Mouse (Mus musculus): ENCODE data around the gene Gm20388. TPM values are rescaled to one million over a fixed set of nuclear protein-coding genes. Genes with fewer than 3 reads are reported as not detected.

Gm20388 gene
- polyA plus RNA-seq, 1 experiment from 2014 or later, result not detected

DNA sequence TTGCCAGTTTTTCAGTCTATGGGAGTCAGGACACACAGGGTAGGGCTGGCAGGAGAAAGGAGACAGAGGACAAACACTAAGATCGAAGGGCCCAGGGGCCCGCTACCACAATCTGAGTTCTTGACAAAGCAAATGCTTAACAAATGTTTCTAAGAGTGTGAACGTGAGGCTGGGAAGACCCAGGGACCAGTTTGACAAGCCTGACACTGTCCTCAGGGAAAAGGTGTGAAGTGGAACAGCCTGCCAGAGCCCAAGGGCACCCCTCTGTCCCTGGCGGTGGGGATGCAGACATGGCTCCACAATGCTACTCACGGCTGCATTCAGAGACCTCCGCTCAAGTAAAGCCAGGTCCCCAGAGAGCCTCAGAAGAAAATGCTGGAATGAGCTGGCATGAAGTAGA is 4195.2 kb downstream of the Gm20388 start:
- Histone ChIP-seq H3K27ac (replicated peaks) (peak overlapping the region; percentile 54), H3K36me3 (no peaks in the 10 kb centered on the region), H3K27me3 (replicated peaks) (peaks cover 32% of the 10 kb centered on the region), H3K9ac (no peak overlapping the region), H3K4me3 (no peak overlapping the region), H3K4me2 (no peak overlapping the region), H3K4me1 (peaks cover 22% of the 10 kb centered on the region), H3K9me3 (no peaks in the 10 kb centered on the region)
- WGBS, result 38% methylated on average over 6 of the region's 6 CpGs
- ATAC-seq (ENCODE audit: extremely low read depth, insufficient number of reproducible peaks, low FRiP score, low TSS enrichment), result 0 out of 2 replicates have a peak, but pooled peaks have one; percentile 56

DNA sequence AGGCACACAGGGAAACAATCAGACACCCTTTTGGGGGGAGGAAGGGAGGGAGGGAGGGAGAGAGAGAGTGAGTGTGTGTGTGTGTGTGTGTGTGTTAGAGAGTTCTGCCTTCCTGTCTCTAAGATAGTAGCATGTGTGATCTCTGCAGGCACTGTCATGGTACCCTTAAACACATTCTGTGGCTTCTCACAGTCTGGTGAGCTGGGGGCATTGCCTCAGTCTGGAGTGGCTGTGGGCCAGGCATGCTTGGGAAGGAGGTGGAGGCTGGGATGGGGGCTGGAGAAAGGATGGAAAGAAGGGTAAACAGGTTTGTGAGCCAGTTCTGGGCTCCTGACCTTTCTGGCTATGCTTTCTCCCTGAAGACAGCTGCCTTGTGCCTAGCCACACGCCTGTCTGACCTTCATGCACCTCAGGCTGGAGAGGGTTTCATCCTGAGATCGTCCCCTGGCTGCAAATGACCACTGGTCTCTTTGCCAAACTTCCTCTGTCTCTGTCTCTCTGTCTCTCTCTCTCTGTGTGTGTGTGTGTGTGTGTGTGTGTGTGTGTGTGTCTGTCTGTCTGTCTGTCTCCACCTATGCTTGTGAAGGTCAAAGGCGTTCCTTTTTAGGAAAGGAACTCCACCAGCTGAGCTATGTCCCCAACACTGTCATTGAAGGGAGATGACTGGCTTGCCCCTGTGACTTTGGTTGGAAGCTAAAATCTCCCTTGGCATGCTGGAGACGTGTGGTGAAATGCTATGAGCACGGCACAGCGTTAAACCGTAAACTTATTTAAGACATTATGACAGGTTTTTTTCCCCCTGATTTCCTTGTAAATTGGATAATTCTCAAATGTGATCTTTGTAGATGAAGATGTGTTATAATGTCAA is 4195.9 kb downstream of the Gm20388 start:
- Histone ChIP-seq H3K4me2 (no peak overlapping the region), H3K27ac (replicated peaks) (peak overlapping the region; percentile 54), H3K36me3 (no peaks in the 10 kb centered on the region), H3K4me1 (peaks cover 22% of the 10 kb centered on the region), H3K4me3 (no peak overlapping the region), H3K9ac (no peak overlapping the region), H3K27me3 (replicated peaks) (peaks cover 25% of the 10 kb centered on the region), H3K9me3 (no peaks in the 10 kb centered on the region)
- no peak for ATAC-seq (ENCODE audit: extremely low read depth, insufficient number of reproducible peaks, low FRiP score, low TSS enrichment)
- 59% methylated on average over 7 of the region's 7 CpGs for WGBS

DNA sequence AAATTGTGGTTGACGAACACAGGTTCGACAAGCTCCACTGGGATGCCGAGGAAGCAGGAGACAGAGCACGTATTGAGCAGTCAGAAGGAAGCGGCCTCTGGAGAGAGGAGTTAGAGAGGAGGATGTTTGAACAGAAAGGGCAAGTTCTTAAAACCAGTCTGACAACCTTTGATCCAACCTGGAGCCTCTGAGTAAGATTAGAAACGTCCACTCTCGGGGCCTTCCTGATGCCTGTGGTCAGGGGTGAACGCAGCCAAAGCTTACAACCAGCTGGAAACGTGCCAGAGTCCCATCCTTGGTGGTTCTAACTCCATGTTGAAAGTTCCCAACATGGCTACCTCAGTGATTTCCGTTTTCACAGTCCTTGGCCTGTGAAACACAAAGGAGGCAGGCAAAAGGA is 4202.5 kb downstream of the Gm20388 start:
- H3K4me3 ChIP-seq, result no peak overlapping the region
- no peaks in the 10 kb centered on the region for H3K36me3 ChIP-seq
- no peak for ATAC-seq (ENCODE audit: extremely low read depth, insufficient number of reproducible peaks, low FRiP score, low TSS enrichment)
- H3K27ac ChIP-seq (replicated peaks), result no peak overlapping the region
- H3K27me3 ChIP-seq (replicated peaks), result peaks cover 12% of the 10 kb centered on the region; the same call in 1 of the 2 replicates
- H3K4me1 ChIP-seq, result 0 out of 2 replicates have a peak, but pooled peaks cover 6% of the 10 kb centered on the region
- whole genome bisulfite sequencing, result 65% methylated on average over 10 of the region's 10 CpGs
- no peak overlapping the region for H3K9ac ChIP-seq
- peaks cover 18% of the 10 kb centered on the region for H3K9me3 ChIP-seq
- H3K4me2 ChIP-seq, result no peak overlapping the region

DNA sequence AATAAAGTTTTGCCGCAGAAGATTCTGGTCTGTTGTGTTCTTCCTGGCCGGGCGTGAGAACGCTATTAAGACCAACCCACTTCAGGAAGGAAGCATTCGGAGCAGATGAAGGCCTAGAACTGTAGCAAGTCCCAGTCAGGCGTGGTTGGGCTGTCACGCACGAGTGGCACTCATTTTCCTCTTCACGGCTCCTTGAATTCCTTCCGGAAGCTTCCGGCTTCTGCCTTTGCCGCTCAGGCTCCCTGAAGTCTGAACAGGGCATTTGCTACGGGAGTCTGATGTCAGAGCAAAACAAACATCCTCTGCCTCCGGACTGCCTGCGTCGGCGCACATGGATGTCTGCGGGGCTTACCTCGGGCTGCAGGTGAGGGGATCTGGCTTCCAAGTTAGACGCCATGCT is 4214.6 kb downstream of the Gm20388 start:
- 93% methylated on average over 20 of the region's 20 CpGs for WGBS
- H3K27ac ChIP-seq (replicated peaks), result no peak overlapping the region
- no peaks in the 10 kb centered on the region for H3K36me3 ChIP-seq

DNA sequence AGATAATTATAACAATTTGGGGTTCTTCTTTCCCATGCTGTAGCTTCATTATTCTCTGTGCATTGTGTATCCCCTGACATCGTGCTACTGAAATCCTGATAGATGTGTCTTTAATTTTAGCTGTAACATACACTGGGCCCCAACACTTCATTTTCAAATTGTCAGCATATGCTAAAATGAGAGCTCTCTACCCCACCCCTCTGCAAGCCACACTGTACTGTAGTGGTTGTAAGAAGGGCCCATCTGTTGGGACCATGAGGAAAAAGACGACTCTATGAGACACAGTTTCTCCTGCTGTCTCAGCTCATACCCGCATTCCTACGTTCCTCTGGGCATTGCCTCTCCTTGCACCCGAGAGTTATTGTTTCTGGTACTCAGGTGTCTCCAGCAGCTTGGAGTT is 4226.6 kb downstream of the Gm20388 start:
- Histone ChIP-seq H3K27me3 (replicated peaks) (no peaks in the 10 kb centered on the region), H3K4me3 (no peak overlapping the region), H3K36me3 (no peaks in the 10 kb centered on the region), H3K27ac (replicated peaks) (no peak overlapping the region), H3K9me3 (no peaks in the 10 kb centered on the region), H3K9ac (no peak overlapping the region), H3K4me1 (peaks cover 41% of the 10 kb centered on the region), H3K4me2 (no peak overlapping the region)
- WGBS, result 64% methylated on average over 5 of the region's 5 CpGs
- no peak for ATAC-seq (ENCODE audit: extremely low read depth, insufficient number of reproducible peaks, low FRiP score, low TSS enrichment)

More for the DNA sequence above, 4214.6 kb downstream of the Gm20388 start:
- no peak overlapping the region for H3K9ac ChIP-seq
- no peaks in the 10 kb centered on the region for H3K4me1 ChIP-seq
- ATAC-seq (ENCODE audit: extremely low read depth, insufficient number of reproducible peaks, low FRiP score, low TSS enrichment), result no peak
- peaks cover 4% of the 10 kb centered on the region; the same call in 1 of the 2 replicates for H3K9me3 ChIP-seq
- no peaks in the 10 kb centered on the region for H3K27me3 ChIP-seq (replicated peaks)
- H3K4me2 ChIP-seq, result no peak overlapping the region
- H3K4me3 ChIP-seq, result no peak overlapping the region

DNA sequence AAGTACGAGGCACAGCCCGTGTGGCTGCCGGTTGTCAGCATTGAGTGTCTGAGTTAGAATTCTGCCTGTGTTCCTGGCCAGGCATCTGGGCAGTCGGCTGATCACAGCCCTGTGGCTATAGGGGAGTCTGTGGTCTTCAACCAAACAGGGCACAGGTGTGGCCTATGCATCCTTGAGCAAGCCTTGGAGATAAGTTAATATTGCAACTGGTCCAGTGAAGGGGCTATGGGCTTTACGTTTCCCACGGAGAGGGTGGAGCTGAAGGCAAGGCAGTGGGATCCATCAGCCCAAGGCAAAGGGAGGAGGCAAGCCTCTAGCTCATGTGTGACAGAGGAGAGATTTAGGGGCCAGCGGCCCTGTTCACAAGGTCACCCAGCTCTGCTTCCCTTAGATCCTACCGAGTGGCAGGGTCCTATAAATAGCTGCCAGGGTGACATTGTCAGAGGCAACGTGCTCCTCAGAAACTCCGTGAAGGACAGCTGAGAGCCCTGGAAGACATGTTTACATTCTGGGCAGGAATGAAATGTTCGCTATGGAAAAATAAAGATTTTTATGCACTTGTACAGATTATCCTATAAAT is 4229.7 kb downstream of the Gm20388 start:
- Histone ChIP-seq H3K27me3 (replicated peaks) (no peaks in the 10 kb centered on the region), H3K9me3 (no peaks in the 10 kb centered on the region), H3K4me1 (peaks cover 43% of the 10 kb centered on the region), H3K4me3 (no peak overlapping the region), H3K27ac (replicated peaks) (no peak overlapping the region), H3K36me3 (no peaks in the 10 kb centered on the region), H3K9ac (no peak overlapping the region), H3K4me2 (no peak overlapping the region)
- WGBS, result 58% methylated on average over 11 of the region's 11 CpGs
- ATAC-seq (ENCODE audit: extremely low read depth, insufficient number of reproducible peaks, low FRiP score, low TSS enrichment), result no peak

DNA sequence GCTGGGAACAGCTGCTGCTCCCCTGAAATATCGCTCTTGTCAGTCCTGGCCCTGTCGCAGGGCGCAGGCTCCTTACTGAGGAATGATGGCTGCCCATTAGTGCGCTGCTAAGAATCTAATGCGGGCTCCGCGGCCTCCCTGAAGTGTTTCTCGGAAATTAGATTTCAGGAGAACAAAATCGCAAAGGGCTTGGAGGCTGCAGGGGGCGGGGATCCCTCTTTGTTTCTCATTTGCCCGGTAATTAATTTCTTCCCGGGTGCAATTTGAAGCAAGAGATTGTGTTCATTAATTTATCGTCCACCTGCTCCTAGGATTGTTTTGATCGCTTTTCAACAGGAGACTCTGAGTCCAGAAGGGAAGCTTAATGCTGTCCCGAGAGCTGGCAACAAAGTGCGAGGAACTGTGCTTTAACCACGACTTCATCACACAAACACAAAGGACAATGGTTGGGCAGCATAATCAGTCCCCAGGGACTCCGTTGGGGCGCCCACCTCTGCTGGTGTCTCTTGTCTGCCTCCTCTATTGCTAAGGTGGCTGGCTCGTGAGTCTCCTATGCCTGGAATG is 4230.3 kb downstream of the Gm20388 start:
- no peak for ATAC-seq (ENCODE audit: extremely low read depth, insufficient number of reproducible peaks, low FRiP score, low TSS enrichment)
- H3K27me3 ChIP-seq (replicated peaks), result no peaks in the 10 kb centered on the region
- H3K4me3 ChIP-seq, result no peak overlapping the region
- no peaks in the 10 kb centered on the region for H3K36me3 ChIP-seq
- 71% methylated on average over 20 of the region's 20 CpGs for WGBS
- peaks cover 43% of the 10 kb centered on the region for H3K4me1 ChIP-seq
- 0 out of 2 replicates have a peak overlapping the region, but pooled peaks have one; percentile 14 for H3K9ac ChIP-seq
- no peaks in the 10 kb centered on the region for H3K9me3 ChIP-seq
- H3K4me2 ChIP-seq, result no peak overlapping the region
- H3K27ac ChIP-seq (replicated peaks), result 0 out of 2 replicates have a peak overlapping the region, but pooled peaks have one; percentile 16

DNA sequence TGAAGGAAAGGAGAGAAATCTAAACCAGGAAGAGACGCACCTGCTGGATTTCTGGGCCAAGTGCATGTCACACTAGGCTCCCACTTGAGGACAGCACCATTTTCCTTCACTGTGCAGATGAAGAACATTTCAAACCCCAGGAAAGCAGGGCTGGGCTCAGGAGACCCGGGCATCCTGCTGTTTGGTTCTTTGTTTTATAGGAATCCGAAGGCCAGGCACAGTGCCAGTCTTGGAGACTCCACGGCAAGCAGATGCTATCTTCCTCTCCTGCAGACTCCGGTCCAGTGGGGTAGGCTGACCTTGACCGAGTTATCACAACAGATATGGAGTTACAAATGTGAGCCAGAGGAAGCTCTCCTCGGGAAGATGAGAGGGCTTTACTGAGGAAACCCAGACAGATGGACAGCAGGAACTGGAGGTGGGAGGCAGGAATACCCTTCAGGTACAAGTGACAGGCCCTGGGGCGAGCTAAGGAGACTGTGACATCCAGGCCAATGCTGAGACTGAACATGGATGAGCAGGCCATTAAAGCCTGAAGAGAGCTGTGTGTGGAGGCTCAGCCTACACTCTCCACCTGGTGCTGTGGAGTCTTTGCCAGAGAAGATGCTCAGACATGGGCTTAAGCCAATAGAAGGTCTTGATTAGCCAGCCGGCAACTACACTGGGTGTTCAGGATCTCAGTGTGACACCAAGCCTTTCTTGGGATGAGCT is 4231.2 kb downstream of the Gm20388 start:
- no peaks in the 10 kb centered on the region for H3K36me3 ChIP-seq
- no peak overlapping the region for H3K4me2 ChIP-seq
- no peaks in the 10 kb centered on the region for H3K9me3 ChIP-seq
- no peak overlapping the region for H3K4me3 ChIP-seq
- peaks cover 38% of the 10 kb centered on the region for H3K4me1 ChIP-seq
- no peaks in the 10 kb centered on the region for H3K27me3 ChIP-seq (replicated peaks)
- H3K9ac ChIP-seq, result no peak overlapping the region
- WGBS, result 38% methylated on average over 9 of the region's 9 CpGs
- no peak overlapping the region for H3K27ac ChIP-seq (replicated peaks)
- ATAC-seq (ENCODE audit: extremely low read depth, insufficient number of reproducible peaks, low FRiP score, low TSS enrichment), result no peak

DNA sequence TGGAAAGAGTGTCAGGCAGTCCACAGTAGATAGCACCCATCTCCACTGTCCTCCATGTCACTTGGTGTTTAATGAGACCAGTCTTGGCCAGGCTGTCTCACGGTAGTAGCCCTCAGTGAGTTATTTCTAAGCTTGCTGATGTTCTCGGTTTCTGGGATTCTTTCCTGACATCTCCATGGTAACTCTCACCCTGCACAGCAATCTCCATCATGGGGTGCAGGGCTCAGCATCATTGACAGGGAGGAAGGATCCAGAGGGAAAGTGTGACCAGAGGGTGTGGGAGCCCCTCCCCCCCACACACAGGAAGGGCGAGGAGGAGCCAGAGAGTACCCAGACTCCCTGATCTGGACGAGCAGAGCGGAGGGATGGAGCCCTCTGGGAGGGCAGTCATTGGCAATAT is 4232.4 kb downstream of the Gm20388 start:
- Histone ChIP-seq H3K9me3 (no peaks in the 10 kb centered on the region), H3K27me3 (replicated peaks) (no peaks in the 10 kb centered on the region), H3K4me3 (no peak overlapping the region), H3K27ac (replicated peaks) (no peak overlapping the region), H3K4me1 (peaks cover 28% of the 10 kb centered on the region), H3K36me3 (no peaks in the 10 kb centered on the region), H3K9ac (no peak overlapping the region), H3K4me2 (no peak overlapping the region)
- 61% methylated on average over 5 of the region's 5 CpGs for WGBS
- no peak for ATAC-seq (ENCODE audit: extremely low read depth, insufficient number of reproducible peaks, low FRiP score, low TSS enrichment)

DNA sequence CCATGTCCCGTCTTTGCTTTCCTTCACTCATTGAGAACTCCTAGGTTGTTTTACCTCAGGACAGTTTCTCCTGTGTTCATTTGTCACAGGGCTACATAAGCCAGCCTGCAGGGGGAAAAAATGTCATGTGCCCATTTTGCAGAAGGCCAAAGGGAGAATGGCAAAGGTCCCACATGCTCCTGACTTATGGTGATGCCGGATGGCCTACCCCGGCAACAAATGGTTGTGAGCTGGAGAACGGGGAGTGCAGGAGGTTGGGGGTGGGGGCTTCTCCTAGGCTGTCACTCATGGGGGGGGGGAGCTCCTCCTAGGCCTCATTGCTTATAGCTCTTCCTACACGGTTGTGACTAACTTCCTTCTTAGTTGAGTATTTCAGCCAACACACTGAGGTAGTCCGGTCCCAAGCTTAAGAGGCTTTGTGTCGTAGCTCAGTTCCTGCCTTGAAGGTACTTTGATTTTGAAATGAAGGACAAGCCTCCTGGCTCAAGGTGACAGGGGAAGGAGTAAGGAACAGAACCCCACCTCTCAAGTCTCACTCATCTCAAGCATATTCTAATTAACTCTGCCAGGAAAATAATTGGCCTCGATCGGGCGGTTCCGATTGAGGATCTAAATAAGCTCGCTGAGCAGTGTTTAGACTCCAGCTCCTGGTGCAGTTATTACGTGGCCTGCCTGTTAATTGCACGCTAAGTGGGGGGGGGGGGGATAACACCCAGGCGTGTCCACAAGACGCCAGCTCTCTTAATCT is 4233.4 kb downstream of the Gm20388 start:
- ATAC-seq (ENCODE audit: extremely low read depth, insufficient number of reproducible peaks, low FRiP score, low TSS enrichment), result no peak
- 86% methylated on average over 16 of the region's 16 CpGs for WGBS
- no peaks in the 10 kb centered on the region for H3K9me3 ChIP-seq

More for the DNA sequence above, 4233.4 kb downstream of the Gm20388 start:
- H3K36me3 ChIP-seq, result no peaks in the 10 kb centered on the region
- H3K27me3 ChIP-seq (replicated peaks), result no peaks in the 10 kb centered on the region
- H3K4me1 ChIP-seq, result peaks cover 24% of the 10 kb centered on the region
- no peak overlapping the region for H3K4me2 ChIP-seq
- H3K9ac ChIP-seq, result no peak overlapping the region
- no peak overlapping the region for H3K27ac ChIP-seq (replicated peaks)
- no peak overlapping the region for H3K4me3 ChIP-seq

Measured in heart, embryonic 13.5 days (tissue).